Mouse (Mus musculus) embryo, embryonic 9.5 days (tissue): ENCODE measurements around the gene Nln.

Experiments used
- DNase-seq: peaks from one replicate; pipeline ENCODE4 v3.0.0-alpha.2; 2017; ENCODE audit errors: extremely low spot score

The Nln gene

DNA sequence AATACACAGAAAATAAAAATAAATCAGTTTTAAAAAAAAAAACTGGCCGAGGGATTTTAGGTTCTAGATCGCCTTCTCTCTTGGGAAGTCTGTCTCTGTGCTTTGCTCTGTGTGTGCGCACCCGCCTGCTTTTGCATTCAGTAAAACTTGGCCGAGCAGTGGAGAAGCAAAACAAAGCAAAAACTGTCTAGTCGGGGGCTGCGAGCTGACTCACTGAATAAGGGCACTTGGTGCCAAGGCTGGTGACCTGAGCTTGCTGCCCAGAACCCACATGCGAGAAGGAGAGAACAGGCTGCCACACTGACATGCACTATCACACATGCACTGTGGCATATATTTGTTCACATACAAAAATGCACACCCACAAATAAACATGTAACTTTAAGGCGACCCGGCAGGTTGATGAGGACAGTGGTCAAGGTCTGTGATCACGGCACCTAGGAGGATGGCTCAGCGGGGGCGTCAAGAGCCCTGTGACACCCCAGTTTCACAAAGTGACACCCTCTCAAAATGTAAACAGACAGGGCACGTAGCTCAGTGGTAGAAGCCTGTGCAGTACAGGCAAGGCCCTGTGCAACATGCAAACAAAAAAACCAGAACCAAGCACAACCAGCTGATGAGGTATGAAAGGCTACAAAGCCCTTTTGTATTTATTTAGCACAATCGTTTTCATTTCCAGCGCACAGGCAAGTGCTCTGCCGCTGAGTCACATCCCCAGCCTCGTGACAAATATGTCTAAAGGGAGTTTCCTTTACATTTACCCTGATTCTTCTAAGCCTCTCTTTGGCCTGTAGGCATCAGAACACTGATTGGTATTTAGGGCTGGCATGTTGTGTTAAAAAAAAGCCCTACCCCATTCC is 93.9 kb downstream of the Nln start:
- no peak for DNase-seq

DNA sequence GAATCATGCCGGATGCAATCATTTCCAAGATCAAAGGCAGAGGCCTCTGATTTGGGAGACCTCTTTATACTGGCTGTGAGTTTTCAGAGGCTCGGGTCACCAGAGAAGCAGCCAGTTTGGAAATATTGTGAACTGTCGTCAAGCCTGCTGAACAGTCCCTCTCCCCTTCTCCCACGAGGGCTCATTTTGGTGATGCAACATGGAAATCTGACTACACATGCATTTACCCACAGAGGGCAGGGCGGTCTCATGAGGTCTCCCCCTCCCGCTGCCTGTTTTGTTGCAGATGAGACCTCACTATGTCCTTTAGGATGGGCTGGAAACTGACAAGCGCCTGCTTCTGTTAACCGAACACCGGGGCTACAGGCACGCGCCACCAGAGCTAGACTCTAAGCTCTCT is 95.4 kb downstream of the Nln start:
- DNase-seq, result no peak

DNA sequence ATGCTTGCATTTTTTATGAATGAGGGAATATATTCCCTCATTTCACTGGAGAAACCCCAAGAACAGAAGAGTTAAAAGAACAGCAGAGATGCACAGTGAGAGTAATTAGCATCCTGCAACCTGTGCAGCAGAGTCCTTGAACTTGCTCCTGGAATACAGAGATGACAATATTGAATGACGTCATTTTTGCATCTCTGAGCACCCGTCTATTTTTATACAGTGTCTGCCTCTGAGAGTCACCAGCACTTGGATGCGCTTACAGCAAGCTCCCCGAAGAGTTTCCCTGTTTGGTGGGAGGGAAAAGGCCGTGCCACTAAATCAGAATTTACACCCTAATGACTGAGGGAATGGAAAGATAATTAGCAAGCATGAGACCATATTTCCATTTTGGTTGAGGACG is 96.0 kb downstream of the Nln start:
- DNase-seq, result no peak

DNA sequence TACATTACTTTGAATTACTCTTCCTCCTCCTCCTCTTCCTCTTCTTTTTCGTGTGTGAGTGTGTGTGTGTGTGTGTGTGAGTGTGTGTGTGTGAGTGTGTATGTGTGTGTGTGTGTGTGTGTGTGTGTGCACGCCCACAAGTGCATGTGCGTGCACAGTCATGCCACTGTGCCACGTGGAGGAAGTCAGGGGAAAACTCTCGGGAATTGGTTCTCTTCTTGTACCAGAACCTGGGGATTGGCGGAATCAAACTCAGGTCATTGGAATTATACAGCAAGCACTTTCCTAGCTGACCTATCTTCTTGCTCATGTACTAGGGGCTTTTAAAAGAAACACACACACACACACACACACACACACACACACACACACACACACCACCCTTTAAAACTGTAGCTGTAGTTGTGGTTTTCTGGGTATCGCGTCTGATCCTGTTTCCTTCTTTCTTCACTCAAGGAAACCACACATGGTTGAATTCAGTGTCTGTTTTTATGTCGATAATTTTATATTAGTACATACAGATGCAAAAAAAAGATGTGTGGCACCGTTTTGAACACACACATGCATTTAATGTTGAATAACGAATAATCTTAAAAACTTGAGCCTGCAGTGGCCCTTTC is 97.1 kb downstream of the Nln start:
- no peak for DNase-seq

DNA sequence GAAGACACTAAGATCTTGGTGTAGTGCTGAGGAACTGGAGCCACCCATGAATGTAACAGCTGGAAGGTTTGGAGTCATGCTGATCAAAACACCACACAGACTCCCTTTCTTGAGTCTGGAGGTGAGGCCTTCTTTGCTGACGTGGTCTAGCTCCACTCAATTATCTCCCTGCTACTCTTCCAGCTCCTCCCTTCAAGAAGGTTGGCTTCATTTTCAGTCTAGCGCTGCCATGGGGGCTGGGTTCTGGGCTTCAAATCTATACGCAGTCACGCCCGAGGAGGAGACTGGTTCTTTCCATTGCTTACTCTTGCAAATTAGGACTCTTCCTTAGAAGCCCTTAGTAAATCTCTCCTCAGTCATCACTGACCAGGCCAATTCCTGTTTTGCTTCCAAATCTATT is 98.1 kb downstream of the Nln start:
- no peak for DNase-seq

DNA sequence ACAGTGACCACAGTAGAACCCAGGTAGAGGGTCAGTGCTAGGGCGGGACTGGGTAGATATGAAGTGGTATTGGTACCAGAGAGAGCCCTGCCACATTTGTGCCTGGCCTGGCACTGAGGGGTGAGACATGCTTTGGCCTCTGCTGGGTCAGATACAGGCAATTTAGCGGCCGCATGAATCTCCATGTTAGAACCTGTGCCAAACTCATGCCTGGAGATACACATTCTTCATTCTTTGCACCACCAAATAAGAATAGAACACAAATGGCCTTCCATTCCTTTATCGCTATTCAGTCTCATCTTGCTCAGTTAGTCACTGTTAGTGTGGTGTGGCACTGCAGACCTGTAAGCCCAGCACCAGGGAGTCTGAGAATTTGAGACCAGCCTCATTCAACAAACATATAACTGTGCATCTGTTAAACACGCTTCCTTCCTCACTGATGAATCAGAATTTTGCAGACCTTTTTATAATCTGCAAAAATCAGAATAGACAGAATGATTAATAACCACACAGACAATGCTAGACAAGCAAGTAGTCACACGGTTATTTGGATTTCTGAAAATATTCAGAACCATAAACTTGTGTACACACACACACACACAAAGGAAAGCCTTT is 104.1 kb downstream of the Nln start:
- DNase-seq, result no peak

DNA sequence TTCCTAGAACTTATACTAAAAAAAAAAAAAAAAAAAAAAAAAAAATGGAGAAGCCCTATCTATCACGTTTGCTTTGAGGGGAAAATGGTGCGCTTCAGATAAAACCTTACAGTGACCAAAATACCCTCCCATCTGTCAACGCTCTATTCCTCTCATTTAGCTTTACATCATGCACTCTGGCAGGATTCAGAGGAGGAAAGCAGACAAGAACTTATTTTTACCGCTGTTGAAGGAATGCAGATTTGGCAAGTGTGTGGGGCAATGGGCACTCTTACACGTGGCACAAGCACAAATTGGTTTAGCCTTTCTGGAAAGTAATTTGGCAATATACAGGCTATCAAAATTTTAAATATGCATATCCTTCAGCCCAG is 115.3 kb downstream of the Nln start:
- no peak for DNase-seq

DNA sequence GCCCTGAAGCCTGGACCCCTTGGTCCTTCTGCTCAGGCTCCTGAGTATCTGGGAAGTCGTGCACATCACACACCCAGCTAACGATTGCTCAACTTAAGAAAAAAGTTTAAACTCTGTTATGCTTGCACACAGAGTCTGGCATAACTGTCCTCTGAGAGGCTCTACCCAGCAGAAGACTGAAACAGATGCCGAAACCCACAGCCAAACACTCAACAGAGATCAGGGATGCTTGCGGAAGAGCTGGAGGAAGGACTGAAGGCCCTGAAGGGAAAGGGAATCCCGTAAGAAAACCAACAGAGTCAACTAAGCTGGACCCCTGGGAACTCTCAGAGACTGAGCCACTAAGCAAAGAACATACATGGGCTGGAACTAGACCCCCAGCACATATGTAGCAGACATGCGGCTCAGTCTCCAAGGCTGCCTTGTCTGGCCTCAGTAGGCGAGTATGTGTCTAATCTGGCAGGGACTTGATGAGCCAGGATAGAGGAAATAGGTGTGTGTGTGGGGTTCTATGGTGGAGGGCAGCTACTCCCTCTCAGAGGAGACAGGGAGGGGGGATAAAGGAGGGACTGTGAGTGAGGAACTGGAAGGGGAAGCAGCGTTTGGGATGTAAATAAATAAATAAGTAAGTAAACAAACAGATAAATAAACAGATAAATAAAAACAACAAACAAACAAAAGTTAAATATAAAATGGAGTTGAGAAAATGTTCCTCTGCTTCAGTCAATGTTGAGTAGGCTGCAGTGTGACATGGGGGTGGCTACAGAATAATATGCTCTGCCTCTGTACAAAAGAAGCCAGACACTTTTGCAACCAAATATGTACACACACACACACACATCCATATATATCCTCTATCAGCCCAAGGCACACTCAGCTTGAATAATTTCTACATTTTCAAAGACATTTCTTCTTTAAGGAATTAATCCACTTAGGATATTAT is 116.0 kb downstream of the Nln start:
- DNase-seq, result no peak

DNA sequence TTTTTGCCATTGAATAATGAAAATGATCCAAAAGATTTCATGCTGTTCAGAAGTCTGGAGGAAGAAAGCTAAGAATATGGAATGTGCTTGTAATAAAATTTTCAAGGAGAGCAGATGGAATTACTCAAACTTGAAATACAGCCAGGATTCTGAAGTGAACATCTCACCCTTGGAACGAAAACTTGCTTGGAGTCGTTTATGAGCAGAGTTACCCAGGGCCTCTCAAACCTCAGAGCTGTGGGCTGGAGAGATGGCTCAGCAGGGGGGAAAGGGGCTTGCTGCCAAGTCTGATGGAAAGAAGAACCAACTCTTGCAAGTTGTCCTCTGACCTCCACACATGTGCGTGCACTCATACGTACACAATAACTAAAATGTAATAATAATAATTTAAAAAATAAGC is 122.8 kb downstream of the Nln start:
- no peak for DNase-seq

DNA sequence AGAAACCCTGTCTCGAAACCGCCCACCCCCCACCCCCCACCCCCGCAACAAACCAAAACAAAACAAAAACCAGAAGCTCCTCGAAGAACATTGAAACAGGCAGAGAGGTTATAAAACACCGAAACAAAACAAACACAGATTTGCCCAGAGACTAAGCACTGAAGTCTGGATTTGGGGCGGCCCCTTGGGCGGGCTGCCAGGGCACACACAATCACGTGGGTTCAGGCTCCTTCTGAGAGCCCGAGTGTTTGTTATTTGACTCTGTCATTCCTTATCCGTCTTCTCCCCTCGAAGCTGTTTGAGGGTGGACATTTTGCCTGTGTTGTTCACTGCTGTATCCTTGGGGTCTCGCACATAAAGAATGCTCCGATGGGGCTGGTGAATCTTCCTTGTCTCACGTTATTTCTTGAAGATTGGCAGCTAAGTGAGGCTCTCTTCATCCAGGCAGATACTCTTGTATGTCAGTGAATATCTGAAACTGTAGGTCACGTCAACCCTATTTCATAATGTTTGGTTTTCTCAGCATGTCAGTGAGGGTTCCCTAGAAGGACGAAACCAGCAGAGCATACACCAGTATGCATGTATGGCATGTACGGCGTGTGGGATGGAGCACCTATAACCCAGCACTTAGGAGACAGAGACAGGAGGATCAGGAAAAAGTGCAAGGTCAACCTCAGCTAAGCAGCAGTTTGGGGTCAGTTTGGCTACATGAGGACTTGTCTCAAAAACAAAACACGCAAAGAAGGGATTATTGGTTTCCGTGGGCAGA is 123.7 kb downstream of the Nln start:
- no peak for DNase-seq

DNA sequence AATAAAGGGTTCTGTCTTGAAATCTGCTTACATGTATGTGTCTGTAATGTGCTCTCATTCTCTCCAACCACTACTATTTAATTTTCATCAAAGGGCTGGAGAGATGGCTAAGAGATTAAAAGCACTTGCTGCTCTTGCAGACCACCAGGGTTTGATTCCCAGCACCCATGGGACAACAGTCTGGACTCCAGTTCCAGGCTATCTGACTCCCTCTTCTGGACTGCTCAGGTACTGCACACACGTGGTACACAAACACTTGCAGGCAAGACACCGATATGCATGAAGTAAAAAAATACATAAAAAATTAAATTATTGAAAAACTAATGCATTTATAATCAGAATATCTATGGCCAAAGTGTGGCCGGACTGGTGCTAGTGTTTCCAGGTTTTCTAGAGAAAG is 127.0 kb downstream of the Nln start:
- no peak for DNase-seq

DNA sequence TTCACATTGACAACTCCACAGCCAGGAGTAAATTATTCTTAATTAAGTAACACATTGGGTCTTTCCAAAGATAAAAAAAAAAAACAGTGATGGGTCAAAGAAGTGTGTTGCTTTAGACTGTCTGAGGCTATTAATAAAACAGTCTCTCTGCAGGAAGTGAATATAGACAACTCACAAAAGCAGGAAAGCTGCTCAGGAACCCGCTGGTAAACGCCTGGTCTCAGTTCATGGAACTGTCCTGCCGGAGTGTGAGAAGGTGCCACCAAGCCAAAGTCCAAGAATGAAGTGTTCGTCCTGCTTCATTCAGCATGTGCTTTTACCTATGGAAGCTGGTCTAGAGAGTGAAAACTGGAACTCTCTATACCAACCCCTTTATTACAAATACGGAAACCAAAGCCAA is 129.0 kb downstream of the Nln start:
- no peak for DNase-seq

DNA sequence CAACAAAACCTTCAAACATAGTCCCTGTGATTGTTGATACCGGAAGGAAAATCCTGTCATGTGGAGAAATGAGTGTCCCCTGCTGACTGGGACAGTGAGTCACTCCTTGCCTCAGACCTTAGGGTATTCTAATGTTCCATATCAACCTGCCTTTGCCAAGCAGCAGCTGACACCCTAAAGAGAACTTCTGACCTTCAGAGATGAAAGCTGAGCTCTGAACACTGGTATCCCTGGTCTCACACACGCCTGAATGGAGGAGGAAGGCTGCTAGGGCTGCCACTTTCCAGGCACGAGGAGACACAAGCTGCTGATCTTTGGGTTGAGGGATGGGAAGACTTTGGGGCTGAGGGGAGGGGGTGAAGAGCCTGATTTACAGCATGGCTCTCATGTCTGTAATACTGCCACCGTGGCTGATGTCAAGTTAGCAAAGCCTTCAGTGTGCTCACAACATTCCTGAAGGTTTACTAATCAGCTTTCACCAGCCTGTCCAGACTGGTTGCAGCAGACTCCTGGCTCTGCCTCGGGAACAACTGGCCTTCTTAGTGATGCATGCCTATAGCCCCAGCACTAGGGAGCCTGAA is 131.0 kb downstream of the Nln start:
- DNase-seq, result no peak

DNA sequence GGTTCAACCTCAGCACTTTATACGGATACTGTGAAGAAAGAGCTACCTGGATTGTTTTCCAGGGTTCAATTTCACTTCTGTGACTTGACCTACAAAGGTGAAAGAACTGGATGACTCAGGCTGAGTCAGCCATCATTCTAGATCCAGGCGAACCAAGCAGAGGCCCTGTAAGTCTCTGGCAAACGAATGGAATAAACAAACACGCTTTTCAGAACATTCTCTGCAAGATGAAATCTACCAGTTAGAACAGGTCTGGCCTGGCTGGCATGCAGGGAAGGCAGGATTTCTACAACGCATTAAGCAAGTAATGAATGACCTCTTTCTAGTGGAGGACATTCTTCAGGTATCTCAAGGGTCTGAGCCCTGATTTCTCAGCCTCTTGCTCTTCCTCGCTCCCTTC is 131.6 kb downstream of the Nln start:
- DNase-seq, result no peak

DNA sequence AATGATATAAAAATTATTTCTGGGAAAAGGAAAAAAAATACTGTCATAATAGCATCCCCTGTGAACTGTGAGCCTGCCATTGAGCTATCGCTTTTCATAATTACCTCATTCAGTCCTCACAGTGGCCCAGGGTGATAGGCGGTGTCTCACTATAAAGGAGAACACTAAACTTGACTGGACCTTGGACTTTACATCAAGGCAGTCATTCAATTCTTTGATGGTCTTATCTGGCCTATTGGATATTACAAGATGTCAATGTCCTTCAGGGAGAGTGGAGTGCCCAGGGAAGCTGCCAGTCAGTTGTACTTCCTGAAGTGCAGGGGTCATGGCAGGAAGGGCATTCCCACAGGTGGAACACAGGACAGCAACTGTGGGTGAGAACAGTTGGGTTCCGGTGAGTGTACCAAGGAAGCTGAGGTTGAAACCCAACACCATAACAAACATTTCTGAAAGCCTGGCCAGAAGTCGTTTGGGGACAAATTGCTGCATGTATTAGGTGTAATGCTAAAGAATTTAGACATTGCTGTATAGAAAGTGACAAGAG is 133.2 kb downstream of the Nln start:
- no peak for DNase-seq

DNA sequence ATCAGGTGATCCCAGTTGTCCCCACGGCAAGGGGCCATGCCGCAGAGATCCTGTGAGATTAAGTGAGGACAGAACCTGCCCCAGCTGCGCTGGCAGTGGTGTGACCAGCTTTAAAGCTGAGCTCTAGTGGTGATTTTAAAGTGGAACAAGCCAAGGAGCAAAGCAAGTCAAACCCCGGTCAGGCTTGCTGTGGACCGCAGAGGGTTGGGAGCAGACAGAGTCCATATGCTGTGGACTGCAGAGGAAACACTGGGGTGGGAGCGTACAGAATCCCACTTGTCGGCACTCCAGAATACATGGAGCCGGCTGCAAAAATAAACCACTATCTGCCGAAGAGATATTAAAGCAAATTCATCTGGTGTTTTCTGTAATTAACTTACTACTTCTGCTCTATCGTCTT is 134.3 kb downstream of the Nln start:
- no peak for DNase-seq

DNA sequence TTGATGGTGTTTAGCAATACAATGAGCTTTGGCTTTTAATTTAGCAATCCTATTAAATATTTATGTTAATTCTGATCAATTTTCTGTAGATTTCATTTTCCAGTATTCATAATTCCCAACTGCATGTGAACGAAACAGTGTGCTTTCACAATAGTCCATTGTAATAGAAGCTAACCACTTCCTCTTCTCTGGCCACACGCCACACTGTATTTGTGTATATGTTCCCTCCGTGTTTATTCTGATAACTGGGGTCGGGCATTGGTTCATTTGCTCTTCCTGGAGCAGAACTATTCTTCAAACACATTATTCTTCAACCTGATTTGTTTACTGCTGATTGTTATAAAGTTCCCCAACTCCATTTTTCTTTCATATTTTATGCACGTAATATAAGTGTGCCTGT is 135.4 kb downstream of the Nln start:
- DNase-seq, result no peak
